Mouse (Mus musculus) thymus, postnatal 36 days (tissue): ENCODE data around the gene Rab31.

Experiments
- DNase-seq, 2 experiments: peaks; one replicate each; pipeline ENCODE4 v3.0.0; 2022; ENCODE audit warnings: mixed read lengths in 2 of 2

Rab31 gene

DNA sequence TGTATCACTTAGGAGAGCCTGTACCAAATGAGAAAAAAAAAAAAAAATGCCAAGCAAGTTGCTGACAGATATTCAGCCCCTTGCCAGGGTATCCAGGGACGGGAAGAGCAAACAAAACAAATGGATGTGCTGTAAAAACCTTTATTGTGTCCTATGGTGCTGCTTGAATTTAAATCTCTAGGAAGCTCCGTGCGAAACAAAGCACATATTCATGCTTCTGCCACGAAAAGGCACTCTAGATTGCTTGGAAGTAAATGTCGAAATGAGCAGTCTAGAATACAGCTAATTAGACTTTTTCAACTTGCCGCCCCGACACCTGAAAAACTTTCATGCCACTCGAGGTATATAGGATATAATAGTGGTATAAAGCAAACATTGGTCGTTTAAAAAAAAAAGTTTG, 158.1 kb downstream of the Rab31 start:
- no peak for DNase-seq

DNA sequence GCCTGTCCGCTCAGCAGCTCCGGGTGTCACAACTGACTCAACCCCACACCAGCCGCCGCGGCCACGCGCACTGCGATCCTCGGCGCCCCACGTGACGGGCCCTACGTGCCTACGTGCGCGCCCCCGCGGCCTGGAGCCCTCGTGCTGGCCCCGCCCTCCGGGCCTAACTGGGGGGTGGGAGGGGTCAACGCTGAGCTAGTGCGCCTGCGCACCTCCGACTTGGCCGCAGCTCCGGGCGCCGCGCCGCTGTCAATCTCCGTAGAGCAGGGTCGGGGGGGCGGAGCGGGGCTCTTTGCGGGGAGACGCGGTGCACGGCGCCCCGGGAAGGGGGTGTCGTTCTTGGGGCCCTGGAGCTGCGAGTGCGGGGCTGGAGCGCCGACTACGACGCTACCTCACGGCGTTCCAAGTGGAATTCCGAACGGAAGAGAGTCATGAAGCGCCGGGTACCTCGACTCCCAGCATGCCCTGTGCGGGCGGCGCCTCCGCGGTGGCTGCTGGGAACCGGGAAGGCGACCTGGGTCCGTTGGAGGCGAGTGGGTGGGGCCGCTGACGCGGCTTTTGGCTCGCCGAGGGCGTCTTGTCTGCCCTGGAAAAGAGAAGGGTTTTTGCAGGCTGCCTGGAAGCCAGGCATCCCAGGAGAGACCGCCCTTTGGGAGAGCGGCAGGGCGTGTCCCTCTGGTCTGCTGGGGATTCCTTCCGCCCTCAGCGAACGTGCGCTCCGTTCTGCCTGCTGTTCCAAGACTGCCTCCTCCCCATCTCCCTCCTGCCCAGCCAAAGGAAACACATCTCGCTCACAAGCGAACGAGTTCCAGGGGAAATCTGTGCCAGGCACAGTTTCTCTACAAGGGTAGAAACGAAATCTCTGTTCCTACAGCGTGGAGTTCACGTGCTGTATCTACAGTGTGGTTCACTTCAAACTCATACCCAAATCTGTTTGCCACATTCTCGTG, 158.8 kb downstream of the Rab31 start, which contains the start of gene Vapa:
Vapa (minus strand) TSS at position 93 of the 950 bp plus-strand sequence.
- peak; percentile 99 for DNase-seq

DNA sequence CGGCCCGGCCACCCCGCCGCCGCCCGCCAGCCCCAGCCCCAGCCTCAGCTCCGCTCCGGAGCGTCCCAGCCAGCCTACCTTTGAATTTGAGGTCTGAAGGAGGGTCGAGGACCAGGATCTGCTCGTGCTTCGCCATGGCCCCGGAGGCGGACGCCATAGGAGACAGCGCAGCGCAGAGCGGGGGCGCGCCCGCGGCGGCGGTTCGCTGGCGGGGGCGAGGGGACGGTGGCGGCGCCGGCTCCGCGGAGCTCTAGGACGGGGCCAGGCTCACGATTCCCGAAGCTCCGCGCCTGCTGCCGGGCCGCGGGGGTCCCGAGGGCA, 159.4 kb downstream of the Rab31 start:
- no peak for DNase-seq

DNA sequence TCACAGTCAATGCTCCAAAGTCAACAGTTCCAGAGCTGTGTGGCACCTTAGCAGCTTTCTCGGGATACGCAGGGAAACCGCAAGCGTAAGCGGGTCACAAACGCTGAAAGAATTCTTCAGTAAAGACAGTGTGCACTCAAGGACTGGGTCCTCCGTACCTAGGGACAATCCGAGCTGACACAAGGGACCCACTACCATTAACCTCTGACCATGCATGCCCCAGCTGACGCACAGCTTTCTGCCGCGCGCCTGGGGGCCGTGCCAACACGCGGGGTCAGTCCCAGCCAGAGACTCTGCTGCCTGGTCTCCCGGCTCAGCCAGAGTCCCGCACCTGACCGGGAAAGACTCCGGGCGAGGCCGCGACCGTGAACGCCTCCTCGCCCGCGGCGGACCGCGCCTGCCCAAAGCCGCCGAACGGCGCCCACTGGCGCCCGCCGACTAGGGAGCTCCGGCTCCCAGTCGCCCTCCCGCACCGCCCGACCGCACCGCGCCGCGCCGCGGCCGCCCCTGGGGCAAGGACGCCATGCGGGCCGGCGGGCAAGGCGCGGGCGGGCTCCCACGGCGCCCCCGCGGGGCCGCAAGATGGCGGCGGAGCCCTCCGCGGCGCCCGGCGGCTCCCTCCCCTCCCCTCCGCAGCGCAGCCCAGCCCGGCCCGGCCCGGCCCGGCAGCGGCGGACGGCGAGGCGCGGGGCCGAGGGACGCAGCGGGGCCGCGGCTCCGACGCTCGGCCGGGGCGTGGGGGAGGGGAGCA, 160.0 kb downstream of the Rab31 start:
- peak; percentile 39 to 63 for DNase-seq

DNA sequence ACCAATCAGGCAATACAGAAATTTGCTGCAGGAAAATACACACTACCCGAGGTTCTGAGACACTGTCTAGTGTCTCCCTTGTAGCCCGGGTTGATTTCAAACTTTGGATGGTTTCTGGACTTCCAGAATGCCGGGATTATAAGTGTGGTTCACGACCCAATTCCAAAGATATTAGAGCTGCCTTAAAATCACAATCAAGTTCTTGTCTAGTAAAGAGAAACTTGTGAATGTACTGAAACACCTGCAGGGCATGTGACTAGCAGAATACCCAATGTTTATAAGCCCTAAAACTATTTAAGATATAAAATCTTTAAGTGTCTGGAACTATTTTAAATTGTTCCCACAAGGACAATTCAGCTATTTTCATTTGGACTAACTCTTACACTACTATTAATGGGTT, 160.8 kb downstream of the Rab31 start:
- no peak for DNase-seq

DNA sequence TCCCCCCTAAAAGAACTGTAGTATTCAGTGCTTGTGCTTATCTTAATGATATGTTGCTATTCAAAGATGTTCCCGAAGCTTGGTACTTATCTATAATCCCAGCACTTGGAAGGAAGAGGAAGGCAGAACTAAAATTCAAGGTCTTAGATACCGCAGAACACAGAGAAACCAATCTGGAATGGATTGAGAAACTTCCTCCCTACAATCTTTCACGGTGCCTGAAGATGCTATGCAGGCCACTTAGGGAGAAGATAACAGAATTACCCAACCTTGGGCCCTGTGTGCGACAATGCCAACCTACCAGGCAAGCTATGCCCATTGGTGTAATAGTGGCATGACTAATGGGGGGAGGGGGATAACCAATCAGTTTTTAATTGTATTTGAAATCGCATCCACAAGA, 163.8 kb downstream of the Rab31 start:
- no peak for DNase-seq

DNA sequence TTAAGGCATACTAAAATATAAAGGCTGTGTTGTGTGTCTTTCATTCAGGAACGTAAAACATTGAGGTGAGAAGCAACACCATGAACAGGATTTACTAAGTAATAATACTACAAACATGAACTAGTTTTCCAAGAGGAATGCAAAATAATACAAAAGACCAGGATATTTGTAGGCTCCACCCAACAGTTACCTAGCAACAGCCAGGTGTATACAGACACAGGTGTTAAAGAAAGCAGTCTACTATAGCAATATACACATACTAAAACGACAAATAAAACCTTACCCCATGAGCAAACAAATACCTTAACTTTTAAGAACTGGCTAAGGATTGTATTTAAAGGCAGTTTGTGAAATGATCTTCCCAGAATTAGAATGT, 164.3 kb downstream of the Rab31 start:
- no peak for DNase-seq

DNA sequence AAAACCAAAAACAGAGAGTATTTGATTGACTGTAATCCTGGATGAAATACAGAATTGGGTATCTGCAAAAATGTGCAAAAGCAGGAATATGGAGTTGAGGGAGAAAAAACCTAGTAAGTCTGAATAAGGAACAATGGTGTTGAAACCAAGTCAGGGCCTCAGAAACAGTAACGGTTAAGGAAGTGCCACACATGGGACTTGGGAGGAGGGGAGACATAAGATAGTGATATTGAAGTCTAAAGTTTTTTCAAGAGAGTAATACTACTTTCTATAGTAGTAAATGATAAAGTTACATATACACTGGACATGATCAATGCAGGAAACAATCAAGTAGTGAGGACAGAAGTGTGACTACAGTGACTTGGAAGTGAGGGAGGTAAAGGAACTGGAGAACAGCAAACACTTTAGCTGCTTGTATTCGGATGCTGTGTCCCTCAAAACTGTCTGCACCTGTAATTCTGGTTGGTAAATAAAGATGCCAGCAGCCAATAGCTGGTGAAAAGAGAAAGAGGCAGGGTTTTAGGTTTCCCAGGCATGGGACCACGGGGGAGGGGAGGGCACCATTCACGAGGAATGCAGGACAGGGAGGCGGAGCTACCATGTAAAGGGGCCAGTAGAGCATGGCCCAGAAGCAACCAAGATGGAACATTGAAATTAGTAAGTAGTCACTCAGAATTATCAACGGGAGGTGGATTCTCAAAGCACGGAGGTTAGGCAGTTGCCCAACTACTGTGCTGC, 164.8 kb downstream of the Rab31 start:
- DNase-seq: no peak

DNA sequence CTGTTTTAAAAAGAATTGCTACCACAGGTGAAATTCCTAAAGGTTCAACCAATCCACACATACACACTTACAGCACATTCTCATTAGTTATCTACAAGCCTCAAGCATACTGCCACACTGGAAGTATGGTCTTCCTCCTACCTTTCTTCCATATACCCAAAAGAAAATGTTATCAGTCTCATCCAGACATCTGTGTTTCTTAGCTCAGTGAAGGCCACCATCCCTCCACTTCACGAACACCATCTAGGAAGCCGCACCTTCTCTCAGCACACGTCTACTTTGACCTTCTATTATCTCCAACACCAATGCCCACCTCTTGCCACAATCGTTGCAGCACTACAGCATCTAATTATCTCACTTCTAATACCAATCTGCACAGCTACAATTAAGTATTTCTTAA, 166.5 kb downstream of the Rab31 start:
- no peak for DNase-seq

DNA sequence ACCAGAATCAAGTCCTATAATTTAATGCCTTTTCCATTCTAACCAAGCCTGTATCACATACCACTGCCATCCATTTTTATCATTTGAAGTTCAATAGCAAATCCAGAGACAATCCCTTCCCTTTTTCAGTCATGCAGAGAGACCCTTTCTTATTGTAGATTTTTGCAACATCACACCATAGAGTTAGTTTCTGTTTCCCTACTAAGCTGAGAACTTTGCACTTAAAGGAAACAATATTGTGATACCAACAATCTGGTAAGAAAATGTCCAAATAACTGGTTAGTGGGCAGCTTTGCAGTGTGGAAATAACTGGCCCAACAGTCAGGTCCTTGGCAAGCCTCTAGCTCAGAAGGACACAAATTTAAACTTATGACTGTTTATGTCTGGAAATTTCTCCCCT, 167.7 kb downstream of the Rab31 start:
- no peak for DNase-seq

DNA sequence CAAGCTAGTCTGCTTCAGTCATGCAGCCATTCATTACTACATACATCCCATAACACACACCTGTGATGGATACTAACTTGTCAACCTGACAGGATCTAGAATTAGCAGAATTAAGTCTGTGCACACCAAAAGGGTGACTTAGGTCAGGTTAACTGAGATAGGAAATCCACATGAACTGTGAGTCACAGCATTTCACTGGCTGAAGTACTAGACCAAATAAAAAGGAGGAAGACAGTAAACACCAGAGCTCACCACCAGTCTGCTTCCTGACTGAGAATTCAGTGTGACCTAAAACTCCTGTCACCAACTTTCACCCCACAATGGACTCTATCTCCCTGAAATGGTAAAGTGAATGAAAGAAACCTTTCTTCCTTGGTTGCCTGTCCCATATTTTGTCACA, 168.2 kb downstream of the Rab31 start:
- no peak for DNase-seq
